19 mouse cellular contexts compared by ENCODE assay signal in genomic region chr1:149836496-149836895, GRCm38 (mm10).
"Had no signal": no experiment of that assay in that cellular context is flagged by ENCODE, and none has a peak within 500 bp of the region (broad histone marks: within the 10 kb centered on the region; RNA-seq: fewer than 3 reads in every experiment).

No protein-coding gene starts in this region.

- DNase-seq: lung, adult 18-20 months; lung, embryonic 14.5 days; lung, postnatal 10 days; lung, postnatal 4 days; midbrain, embryonic 14.5 days; retina, postnatal 1 day; right cerebral cortex, adult 18-20 months; right cerebral cortex, postnatal 25 days; right cerebral cortex, postnatal 4 days; spleen, adult 18-20 months; thymus, adult 18-20 months; thymus, postnatal 14 days; thymus, postnatal 36 days had no signal

- H3K9me3 ChIP-seq: midbrain, embryonic 10.5 days; midbrain, embryonic 12.5 days; neural tube, embryonic 13.5 days; neural tube, embryonic 15.5 days had no signal

- ATAC-seq: midbrain, embryonic 16.5 days had no signal

- H3K4me1 ChIP-seq: midbrain, embryonic 10.5 days; midbrain, embryonic 12.5 days; neural tube, embryonic 13.5 days; neural tube, embryonic 15.5 days had no signal

- H3K36me3 ChIP-seq: midbrain, embryonic 10.5 days; midbrain, embryonic 12.5 days; neural tube, embryonic 13.5 days; neural tube, embryonic 15.5 days had no signal

- H3K27ac ChIP-seq: midbrain, embryonic 10.5 days; midbrain, embryonic 12.5 days; neural tube, embryonic 13.5 days; neural tube, embryonic 15.5 days had no signal

- H3K4me3 ChIP-seq: midbrain, embryonic 10.5 days; midbrain, embryonic 12.5 days; myocyte; neural tube, embryonic 13.5 days; neural tube, embryonic 15.5 days had no signal

- H3K27me3 ChIP-seq: midbrain, embryonic 12.5 days; neural tube, embryonic 13.5 days; neural tube, embryonic 15.5 days had no signal

- H3K9ac ChIP-seq: lung, embryonic 14.5 days; midbrain, embryonic 12.5 days; neural tube, embryonic 13.5 days; neural tube, embryonic 15.5 days had no signal

- H3K4me2 ChIP-seq: lung, embryonic 14.5 days; midbrain, embryonic 12.5 days; neural tube, embryonic 13.5 days; neural tube, embryonic 15.5 days had no signal
